Mouse (Mus musculus) CD4-positive helper T cell, adult 2 months (primary cell): ENCODE measurements around the gene T.
"Not testable (repeated sequence)": the region's sequence is repeated elsewhere in the genome, so short reads cannot be mapped to it uniquely, and the experiment has no call there.

ENCODE experiments used
- DNase-seq: peaks from one replicate; pipeline ENCODE4 v3.0.0-alpha.2; 2012; ENCODE audit warnings: low read depth, missing footprints, low spot score

Gene T

DNA sequence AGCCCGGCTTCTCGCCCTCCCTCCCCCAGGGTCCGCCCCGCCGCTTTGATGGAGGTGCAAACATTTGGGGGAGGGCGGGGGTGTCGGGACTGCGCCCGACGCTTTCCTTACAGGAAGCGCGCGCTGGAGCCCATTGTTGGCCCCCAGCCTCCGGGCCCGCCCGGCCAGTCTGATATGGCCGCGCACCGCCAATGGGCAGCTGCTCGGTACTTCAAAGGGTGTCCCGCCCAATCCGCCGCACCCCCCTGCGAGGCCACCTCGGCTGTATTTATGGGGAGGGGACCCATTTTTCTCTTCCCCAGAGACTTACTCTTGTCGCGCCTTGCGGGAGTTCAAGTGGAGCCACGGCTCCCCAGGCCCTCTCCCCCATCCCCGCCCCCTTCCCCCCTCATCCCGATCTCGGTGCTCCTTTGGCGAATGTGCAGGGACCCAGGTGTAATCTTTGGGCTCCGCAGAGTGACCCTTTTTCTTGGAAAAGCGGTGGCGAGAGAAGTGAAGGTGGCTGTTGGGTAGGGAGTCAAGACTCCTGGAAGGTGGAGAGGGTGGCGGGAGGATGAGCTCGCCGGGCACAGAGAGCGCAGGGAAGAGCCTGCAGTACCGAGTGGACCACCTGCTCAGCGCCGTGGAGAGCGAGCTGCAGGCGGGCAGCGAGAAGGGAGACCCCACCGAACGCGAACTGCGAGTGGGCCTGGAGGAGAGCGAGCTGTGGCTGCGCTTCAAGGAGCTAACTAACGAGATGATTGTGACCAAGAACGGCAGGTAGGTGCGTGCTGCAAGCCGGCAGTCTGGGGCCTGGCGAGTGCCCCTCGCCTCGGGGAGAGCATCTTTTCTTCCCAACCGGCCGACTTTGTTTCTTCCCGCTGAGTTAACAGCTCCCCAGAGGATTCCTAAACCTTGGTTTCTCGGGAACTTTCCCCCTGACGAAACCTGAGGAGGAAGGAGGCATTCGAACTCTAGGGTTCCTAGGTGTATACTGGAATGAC lies at the start of gene T:
T (plus strand) TSS at position 446 of the 983 bp plus-strand sequence.
- no peak for DNase-seq

DNA sequence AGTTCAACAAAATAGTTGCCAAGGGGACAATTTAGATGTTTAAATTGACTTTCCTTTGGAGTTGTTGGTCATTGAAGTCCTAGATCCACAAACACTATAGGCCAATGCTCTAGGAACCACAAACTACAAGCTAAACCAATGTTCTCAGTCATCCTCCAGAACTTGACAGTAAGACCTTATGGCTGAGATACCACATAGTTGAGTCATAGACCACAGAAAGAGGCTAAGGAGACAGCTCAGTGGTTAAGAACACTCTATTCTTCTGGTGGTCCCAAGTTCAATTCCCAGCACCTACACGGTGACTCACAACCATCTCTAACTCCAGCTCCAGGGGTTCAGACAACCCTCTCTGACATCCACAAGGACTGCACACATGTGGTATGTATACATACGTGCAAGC lies 48.8 kb upstream of the T start:
- DNase-seq, result no peak

DNA sequence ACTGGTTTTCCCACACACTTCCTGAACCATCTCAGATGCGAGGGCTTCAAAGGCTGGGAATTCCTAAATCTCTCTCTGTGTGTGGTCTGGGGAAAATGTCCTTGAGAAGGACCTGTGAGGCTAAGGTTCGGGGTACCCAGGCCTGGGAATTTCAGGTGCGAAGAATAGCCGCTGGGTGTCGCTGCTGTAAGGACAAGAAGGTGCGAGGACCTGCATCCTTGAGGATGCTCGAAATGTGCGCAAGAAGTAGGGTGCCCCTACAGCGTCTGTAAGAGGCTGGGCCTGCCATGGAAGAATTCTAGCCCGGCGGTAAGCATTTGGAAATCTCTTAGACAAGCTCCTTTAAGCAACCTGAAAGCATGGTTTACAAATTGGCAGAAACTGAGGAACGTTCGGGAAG lies 45.8 kb upstream of the T start:
- DNase-seq, result peak; percentile 50

DNA sequence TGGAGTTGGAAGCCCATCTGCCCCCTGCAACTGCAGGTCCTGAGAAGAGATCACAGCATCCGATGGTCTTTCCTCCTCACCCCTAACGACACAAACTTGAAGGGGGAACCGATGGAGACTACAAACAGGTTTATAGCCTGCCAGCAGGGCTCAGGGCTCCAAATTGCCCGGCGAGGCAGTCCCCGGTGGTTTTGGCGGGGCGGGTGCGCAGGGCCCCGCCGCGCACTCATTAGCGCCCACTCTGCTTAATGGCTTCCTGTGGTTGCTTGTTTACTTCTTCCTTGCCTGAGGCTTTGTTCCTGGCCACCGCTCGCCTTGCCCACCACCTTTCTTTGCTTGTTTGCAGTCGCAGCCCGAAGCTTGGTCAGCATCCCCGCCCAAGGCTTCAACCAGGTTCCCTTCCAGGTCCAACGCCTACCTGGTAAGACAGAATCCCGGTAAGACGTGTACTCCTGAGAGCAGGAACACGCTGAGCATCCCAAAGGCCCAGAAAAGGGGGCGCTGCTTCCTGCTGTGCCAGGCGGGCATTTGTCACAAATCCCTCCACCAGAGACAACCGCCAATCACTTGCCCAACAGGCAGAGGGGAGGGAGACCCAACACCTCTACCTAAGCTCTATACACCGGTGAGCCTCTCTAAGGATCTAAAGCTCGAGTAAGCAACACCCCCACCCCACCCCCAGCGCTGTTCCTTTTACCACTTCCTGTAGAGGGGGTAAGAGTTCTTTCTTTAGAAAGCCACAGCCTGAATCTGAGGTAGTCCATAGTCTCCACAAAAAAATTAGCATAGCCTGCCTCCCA lies 45.0 kb upstream of the T start:
- DNase-seq, result peak; percentile 79

DNA sequence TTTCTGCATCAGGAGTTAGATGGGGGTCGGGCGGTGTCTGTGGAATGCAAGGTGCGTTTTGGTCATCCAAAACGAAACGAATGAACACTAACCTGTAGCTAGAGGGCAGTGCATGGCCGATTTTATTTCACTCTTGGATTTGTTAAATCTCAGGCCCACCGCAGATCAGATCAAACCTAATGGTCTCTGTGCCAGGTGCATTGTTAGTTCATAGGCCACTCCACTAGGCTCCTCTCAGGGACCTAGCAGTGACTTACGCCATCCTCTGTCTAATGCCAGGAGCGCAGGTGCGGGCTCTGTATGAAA lies 44.5 kb upstream of the T start:
- no peak for DNase-seq

DNA sequence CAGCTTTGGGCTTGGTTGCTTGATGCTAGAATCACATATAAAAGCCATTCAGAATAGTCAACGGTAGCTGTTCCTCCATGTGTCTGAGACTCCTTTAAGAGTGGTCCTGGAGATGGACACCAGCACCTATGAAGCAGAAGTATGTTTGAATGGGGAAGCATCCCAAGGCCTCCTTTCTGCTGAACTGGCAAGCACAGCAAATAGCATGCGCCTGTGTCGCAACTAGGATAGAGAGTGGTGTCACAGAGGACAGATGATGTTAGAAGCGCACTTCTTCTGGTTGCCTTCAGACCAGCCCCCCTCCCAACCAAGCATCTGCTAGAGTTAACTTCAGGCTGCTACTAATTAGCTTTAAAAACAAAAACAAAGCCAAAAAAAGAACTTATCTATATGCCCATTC lies 43.7 kb upstream of the T start:
- DNase-seq, result no peak

DNA sequence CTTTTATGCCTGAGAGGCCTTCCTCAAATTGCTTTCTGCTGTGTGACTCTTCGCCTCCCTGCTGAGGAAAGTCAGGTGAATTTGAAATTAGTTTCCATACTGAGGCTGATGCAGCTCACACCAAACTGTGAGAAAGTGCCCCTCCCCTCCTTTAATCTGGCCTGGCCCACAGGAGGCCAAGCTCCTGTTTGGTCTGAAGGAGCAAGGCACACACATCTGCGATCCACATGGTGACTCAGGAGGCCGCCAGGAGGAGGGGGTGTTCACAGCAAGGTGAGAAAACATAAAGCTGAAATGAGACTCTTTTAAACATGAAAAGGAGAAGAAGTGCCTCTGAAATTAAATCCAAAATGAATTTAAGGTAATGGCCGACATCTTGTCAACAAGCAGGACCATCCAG lies 37.9 kb upstream of the T start:
- no peak for DNase-seq

DNA sequence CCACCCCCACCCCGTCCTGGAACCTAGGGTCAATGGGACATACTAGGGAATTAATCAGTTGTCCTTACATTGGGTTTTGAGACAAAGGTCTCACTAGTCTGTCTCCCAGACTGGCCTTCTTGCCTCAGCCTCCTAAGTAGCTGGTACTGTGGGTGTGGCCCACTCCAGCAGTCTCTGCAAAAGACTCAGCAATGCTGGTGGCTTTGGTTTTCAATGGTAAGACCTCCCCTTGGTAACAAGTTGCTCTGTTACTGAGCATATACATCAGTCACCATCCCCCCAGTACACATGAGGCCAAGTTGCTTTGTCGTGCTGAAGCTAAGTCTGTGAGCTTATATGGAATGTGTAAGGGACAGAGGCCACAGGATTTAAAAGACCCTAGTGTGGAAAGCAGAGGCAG lies 36.3 kb upstream of the T start:
- no peak for DNase-seq

DNA sequence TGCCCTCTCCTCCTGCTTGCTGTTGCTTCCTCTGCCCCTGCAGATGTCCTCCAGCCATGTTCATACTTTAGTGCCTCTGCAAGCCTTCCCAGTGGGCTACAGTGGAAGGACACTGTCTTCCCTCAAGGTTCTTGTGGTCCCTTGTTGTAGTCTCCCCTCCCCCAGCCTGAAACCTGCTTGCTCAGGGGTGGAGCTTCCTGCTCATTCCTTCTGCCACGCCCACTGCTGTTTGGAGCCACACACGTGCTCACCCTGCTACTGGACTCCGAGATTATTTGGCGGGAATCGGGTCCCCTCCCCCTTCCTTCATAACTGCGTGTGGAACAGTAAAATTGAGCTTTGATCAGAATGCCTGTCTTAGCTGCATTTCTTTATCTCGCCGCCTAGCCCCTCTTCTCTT lies 30.3 kb upstream of the T start:
- DNase-seq, result not testable (repeated sequence)

DNA sequence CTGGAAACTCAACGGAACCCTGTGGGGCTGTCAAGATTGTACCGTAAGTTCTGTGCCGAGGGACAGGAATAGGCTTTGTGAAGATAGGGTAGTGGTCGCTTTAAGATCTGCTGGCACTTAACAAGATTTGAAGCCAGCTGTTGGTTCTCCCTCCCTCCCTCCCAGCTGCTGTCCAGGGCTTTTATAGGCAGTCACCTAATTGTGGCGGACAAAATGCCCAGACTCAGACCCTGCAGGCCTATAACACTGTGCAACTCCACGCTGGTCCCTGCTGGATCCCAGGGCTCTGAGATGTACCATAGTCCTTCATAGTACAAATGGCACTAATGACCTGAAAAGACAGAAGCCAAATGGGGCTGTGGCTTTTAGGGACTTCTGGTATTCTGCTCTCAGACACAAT lies 27.9 kb upstream of the T start:
- DNase-seq, result no peak

DNA sequence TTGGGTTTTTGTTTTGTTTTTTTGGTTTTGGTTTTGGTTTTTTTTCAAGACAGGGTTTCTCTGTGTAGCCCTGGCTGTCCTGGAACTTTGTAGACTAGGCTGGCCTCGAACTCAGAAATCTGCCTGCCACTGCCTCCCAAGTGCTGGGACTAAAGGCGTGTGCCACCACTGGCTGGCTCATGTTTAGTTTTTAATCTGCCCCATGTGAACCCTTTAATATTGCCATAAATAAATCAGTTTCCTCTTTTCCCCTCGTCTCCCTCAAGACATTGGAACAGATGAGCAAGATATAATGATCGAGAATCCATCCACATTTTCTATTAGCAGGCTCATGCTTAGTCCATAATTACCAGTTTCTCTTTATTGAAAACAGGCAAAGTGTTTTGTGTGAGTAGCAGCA lies 26.2 kb upstream of the T start:
- DNase-seq, result not testable (repeated sequence)

DNA sequence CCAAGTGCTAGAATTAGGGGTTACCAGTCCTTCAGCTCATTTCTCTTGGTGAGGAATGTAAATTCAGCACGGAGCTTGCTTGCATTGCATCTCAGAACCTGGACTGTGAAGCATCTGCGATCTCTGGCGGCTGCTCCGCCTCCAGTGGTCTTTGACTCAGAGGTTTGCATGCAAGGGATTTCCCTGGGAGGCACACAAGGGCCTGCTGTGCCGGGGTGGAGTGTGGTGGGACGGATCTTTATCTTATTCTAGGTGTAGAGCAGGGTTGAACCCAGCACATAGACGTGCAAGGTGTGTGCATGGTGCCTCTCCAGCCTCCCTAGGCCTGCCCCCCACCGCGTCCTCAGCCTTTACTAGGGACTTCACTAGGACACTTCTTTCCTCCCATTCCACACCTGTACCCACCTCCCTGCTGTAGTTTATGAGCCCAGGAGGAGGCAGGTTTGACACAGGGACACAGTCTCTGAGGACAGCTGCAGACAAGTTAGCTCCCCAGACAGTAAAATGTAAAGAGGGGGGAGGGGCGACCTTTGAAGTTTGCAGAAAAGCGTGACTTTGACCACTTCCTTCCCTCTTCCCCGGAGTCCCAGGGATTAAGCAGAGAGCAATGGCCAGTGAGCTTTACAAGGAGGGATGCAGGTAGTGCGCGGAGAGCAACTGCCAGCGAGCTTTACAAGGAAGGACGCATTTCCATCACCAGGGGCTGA lies 25.5 kb upstream of the T start:
- DNase-seq, result no peak

DNA sequence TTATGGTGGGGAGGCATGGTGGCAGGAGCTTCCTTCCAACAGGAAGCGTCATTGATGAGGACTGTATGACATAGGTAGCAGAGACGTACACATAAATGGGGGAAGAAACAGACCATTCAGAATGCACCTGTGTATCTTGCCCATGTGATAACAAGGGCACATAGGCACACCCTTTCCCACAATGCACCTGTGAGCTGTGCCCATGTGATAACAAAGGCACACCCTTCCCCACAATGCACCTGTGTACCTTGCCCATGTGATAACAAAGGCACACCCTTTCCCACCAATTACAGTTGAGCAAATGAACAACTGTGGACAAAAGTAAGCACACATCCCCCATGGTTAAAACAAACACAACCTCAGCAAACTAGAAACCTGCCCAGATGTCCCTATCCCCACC lies 23.9 kb upstream of the T start:
- DNase-seq, result no peak

DNA sequence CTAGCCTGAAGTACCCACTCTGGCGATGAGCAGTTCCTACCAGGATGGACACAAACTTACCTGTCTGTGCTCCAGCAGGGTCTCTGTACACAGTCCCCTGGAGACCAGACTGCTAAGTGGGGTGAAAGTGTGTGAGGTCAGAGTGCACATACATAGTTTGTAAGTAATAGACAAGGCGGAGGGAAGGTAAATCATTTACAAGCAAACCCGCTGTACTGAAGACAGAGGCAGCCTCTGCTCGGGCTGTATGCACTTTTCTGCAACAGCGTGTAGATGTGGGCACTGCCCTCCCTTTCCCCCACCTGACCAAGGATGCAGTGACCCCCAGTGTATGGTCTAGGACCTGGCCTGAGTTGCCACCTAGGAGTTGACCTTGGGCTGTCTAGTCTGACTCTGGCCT lies 20.6 kb upstream of the T start:
- DNase-seq, result no peak

DNA sequence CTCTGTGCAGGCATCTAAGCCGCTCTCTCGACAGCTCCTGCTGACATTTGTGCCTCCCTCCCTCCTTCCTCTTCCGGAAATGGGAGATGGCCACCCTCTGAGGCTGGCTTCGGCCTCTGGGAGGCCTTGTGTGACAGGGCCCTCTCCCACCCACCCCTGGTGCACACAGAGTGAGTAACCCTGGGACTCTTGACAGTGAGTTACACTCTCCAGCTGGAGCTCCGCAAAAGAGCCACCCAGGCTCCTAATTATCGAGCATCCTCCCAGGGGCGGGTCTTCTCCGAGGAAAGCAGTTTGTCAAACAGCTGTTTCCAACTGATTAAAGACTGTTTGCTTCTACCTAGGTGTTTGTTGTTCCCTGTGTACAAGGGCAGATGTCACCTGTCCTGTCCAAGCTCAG lies 18.7 kb upstream of the T start:
- no peak for DNase-seq

DNA sequence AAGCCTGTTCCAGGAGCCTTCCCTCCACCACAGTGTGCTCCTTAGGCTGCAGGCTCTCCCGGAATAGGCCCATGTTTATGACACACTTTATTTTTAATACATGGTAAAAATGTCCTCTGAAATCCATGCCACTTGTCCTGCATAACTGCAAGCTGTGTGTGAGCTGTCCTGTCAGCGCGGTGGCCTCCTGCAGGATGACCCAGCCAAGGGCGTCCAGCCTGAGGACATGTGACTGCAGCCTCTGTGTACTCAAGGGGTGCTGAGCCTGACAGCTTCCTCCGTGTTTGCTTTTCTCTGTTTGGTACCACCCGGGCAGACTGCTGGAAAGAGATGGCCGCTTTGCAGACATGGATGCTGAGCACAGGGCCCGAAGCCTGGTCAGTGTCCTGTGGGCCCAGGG lies 17.4 kb upstream of the T start:
- no peak for DNase-seq

DNA sequence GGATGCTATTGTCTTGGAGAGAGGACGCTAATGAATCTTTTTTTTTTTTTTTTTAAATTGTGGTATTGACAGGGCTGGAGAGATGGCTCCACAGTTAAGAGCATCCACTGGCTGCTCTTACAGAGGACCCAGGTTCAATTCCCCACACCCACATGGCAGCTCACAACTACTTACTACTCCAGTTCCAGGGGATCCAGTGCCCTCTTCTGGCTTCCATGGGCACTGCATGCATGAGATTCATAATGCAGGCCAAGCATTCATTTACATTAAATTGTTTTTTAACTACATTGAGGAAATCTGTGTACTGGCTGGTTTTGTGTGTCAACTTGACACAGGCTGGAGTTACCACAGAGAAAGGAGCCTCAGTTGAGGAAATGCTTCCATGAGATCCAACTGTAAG lies 13.5 kb upstream of the T start:
- peak; percentile 14 for DNase-seq

DNA sequence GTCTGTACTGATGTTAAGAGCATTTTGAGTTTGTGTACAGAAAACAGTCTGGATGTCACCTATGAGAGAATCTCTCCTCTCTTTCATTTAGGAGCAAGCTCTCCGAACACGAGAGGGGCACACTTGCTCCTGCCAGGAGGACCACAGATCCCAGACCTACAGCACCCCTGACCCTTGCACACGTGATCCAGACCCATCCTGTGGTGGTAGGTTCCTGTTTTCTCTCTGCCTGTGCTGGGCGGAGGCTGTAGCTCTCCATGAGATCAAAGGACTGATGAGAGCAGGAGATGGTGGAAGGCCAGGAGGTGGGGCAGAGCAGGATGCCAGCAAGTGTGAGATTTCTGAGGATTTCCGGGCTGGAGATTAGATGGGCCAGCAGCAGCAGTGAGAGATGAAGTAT lies 12.7 kb upstream of the T start:
- DNase-seq, result no peak

DNA sequence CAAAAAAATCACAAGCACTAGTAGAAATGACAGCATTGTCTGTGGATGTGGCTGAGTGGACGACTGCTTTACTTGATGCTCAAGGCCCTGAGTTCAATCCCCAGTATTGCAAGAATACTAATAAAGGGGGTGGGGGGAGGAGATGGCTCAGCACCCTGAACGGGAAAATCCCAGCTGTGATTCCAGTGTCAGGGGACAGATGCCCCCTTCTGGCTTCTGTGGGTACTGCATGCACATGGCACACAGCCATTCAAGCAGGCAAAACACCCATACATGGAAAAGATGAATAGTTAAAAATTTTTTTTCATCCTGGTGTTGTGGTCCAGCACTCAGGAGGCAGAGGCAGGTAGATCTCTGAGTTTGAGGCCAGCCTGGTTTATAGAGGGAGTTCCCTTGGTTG lies 10.9 kb upstream of the T start:
- peak; percentile 23 for DNase-seq

DNA sequence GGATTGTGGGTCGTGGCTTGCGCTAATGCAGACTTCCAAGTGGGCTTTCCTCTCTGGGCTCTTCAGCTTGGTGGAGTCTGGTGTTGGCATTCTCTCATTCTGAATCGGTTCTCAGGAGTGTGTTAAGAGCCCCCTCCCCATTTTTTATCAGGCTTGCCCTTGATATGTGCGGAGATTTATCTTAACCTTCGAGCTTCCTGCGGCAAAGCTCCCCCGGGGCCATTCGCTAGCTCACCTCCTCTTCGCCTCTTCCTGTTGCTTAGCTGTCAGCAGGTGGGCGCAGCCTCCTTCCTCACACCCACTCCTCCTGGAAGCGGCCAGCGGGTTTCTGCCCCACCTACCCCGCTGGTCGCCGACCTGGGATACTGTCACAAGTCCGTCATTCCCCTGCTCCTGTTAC lies 4.8 kb upstream of the T start:
- no peak for DNase-seq

DNA sequence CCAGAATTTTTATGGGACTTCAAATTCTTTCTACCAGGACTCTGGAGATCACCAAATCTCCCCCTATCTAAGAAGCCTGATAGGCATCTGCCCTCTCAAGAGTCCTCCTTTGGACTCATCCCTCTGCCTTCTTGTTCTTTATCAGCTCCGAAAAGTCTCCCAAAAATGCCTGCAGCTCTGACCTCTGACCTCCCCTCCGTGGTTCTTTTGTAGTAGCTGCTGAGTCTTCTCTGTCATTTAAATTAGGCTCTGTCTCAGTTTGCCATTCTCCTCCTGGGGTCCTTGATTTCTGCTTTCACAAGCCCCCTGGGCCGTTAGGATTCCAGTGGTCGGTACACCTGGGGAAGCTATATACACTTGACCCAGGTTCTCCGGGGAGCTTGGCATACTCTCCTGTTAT lies 4.3 kb upstream of the T start:
- no peak for DNase-seq

DNA sequence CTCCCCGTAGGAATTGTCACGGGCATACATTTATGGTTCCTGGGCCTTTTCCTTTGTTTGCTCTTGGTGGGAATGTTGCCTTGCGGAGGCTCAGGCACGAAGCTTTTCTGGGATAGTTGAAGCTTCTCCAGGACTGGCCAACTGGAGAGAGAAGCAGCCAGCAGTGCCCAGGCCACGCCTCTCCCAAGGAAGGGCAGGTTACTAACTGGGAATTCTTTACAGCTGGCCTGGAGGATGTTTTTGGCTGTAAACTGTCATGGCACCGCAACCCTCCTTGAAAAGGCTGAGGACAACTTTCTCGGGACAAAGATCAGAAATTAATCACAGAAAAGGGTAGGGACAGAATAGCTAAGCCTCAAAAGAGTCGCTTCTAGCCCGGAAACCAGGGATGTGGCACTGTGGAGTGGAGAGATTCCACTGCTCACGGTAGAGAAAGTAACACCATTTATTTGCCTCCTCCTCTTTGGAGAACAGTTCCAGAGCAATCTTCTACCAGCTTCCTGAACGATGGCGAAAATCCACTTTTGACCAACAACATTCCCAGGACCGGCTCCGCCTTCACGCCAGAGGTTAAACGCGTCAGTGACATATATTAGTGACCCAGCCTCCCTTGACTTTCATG lies 1.9 kb upstream of the T start:
- no peak for DNase-seq
